Mouse (Mus musculus) myocyte (in vitro differentiated cells): ENCODE measurements at regions not wholly inside any gene's neighbourhood (a gene's known extent, or its start where the extent isn't known, plus 50 kb on each side); places are given as distances from the start of the nearest gene placed in this dataset.
"Not testable (repeated sequence)": the region's sequence is repeated elsewhere in the genome, so short reads cannot be mapped to it uniquely, and the experiment has no call there.

Experiments
- H3K27me3 ChIP-seq: one replicate; pipeline ENCODE4 v1.6.1; 2011; ENCODE audit not compliant: control insufficient read depth, insufficient read depth, insufficient read length
- H3K36me3 ChIP-seq: one replicate; pipeline ENCODE4 v1.6.1; 2011; ENCODE audit not compliant: control insufficient read depth, insufficient read depth
- H3K4me2 ChIP-seq: one replicate; pipeline ENCODE4 v1.6.1; 2011; ENCODE audit warnings: low read depth, control low read depth
- H3K4me3 ChIP-seq: one replicate; pipeline ENCODE4 v1.5.1; 2011; ENCODE audit warnings: mild to moderate bottlenecking, control low read depth, moderate library complexity
- H3K79me2 ChIP-seq: one replicate; pipeline ENCODE4 v1.6.1; 2011; ENCODE audit not compliant: control insufficient read depth, insufficient read depth
- H3ac ChIP-seq: one replicate; pipeline ENCODE4 v1.6.1; 2011; ENCODE audit not compliant: control insufficient read depth, insufficient read length
- CEBPB ChIP-seq: IDR thresholded peaks from 2 replicates; pipeline ENCODE4 v1.6.1; 2011; ENCODE audit warnings: mild to moderate bottlenecking, moderate library complexity; ENCODE audit not compliant: poor library complexity, insufficient read depth, severe bottlenecking
- E2F4 ChIP-seq: IDR thresholded peaks from one replicate; pipeline ENCODE4 v1.6.1; 2011; ENCODE audit warnings: mild to moderate bottlenecking, control low read depth, moderate library complexity; ENCODE audit not compliant: insufficient read depth
- MAX ChIP-seq: IDR thresholded peaks from one replicate; pipeline ENCODE4 v1.6.1; 2011; ENCODE audit warnings: low read depth, mild to moderate bottlenecking, control low read depth
- MYOD1 ChIP-seq, 3 experiments: IDR thresholded peaks; one replicate each; pipeline ENCODE4 v1.6.1; 2011; ENCODE audit warnings: control low read depth in 2 of 3, low read depth in 2 of 3, mild to moderate bottlenecking in 2 of 3, moderate library complexity in 1 of 3; ENCODE audit not compliant: insufficient read length in 2 of 3, control insufficient read depth in 1 of 3
- MYOG ChIP-seq, 3 experiments: IDR thresholded peaks; one replicate each; pipeline ENCODE4 v1.6.1; 2011; ENCODE audit warnings: control low read depth in 2 of 3, low read depth in 2 of 3, mild to moderate bottlenecking in 2 of 3; ENCODE audit not compliant: insufficient read length in 2 of 3, control insufficient read depth in 1 of 3, insufficient read depth in 1 of 3
- POLR2A ChIP-seq: IDR thresholded peaks from one replicate; pipeline ENCODE4 v1.6.1; 2011; ENCODE audit warnings: low read depth, mild to moderate bottlenecking, control low read depth, moderate library complexity; ENCODE audit not compliant: insufficient read length
- POLR2AphosphoS2 ChIP-seq: IDR thresholded peaks from one replicate; pipeline ENCODE4 v1.6.1; 2011; ENCODE audit warnings: low read depth, control low read depth; ENCODE audit not compliant: insufficient read length
- REST ChIP-seq: IDR thresholded peaks from one replicate; pipeline ENCODE4 v1.6.1; 2011; ENCODE audit warnings: mild to moderate bottlenecking, control low read depth, moderate library complexity; ENCODE audit not compliant: insufficient read depth, insufficient read length
- SRF ChIP-seq: IDR thresholded peaks from one replicate; pipeline ENCODE4 v1.6.1; 2011; ENCODE audit warnings: low read depth; ENCODE audit not compliant: control insufficient read depth, insufficient read length
- TCF12 ChIP-seq: IDR thresholded peaks from one replicate; pipeline ENCODE4 v1.6.1; 2011; ENCODE audit warnings: mild to moderate bottlenecking, control low read depth; ENCODE audit not compliant: poor library complexity, insufficient read depth, severe bottlenecking
- TCF3 ChIP-seq: IDR thresholded peaks from one replicate; pipeline ENCODE4 v1.6.1; 2011; ENCODE audit warnings: low read depth, control low read depth; ENCODE audit not compliant: insufficient read length
- USF1 ChIP-seq: IDR thresholded peaks from one replicate; pipeline ENCODE4 v1.6.1; 2011; ENCODE audit warnings: low read depth, mild to moderate bottlenecking, control low read depth, moderate library complexity

DNA sequence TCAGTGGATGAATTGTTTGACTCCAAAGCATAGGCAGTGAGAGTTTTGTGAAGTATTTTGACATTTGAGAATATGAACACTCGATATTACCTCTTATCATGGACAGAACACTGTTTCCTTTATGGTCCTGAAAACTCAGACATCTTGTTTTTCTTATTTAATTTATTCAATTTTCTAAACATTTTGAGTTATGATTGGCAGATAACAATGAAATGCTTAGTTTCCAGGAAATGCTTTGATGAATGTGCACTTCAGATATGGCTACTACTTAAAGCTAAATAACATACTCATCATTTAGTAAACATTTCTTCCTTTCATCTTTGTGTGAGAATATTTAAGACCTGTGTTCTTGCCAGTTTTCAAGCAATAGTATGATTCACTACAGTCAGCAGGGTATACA is 126.4 kb upstream of the 2210010C04Rik start:
- no peak overlapping the region for H3ac ChIP-seq
- H3K27me3 ChIP-seq = no peaks in the 10 kb centered on the region
- H3K4me2 ChIP-seq = no peak overlapping the region
- TF ChIP-seq CEBPB = no peak
- TF ChIP-seq MYOD1 (IDR thresholded peaks at IDR 0.05; ENCODE audit: control insufficient read depth in 1 of 3, insufficient read length in 2 of 3, low read depth in 2 of 3) = no peak
- no peak for TF ChIP-seq POLR2AphosphoS2
- no peak for TF ChIP-seq MAX
- TF ChIP-seq MYOG (IDR thresholded peaks at IDR 0.05; ENCODE audit: control insufficient read depth in 1 of 3, insufficient read depth in 1 of 3, insufficient read length in 2 of 3, low read depth in 2 of 3) = no peak
- TF ChIP-seq E2F4 = no peak
- TF ChIP-seq TCF3 = no peak
- TF ChIP-seq POLR2A = no peak
- TF ChIP-seq USF1 = no peak
- no peak for TF ChIP-seq SRF
- TF ChIP-seq REST = no peak
- no peak for TF ChIP-seq TCF12
- H3K36me3 ChIP-seq = no peaks in the 10 kb centered on the region
- H3K4me3 ChIP-seq = no peak overlapping the region
- no peaks in the 10 kb centered on the region for H3K79me2 ChIP-seq

DNA sequence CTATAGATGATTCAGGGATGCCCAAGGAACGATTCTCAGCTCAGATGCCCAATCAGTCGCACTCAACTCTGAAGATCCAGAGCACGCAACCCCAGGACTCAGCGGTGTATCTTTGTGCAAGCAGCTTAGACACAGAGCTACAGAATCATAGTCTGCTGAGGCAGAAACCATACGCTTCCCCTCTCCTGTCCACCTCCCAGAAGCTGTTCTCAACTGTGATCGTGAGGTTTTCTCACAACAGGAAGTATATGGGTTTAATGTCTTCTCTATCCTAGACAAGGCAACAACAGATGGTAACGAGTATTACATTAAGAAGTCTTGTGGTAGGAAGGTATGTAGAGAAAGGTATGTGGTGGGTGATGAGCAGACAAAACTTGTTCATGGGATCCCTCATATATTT is 116.8 kb upstream of the 2210010C04Rik start:
- TF ChIP-seq E2F4 (no peak), TCF12 (no peak), SRF (no peak), CEBPB (no peak), MAX (no peak), MYOD1 (IDR thresholded peaks at IDR 0.05; ENCODE audit: control insufficient read depth in 1 of 3, insufficient read length in 2 of 3, low read depth in 2 of 3) (no peak), POLR2AphosphoS2 (no peak), REST (no peak), MYOG (IDR thresholded peaks at IDR 0.05; ENCODE audit: control insufficient read depth in 1 of 3, insufficient read depth in 1 of 3, insufficient read length in 2 of 3, low read depth in 2 of 3) (no peak), TCF3 (no peak), USF1 (no peak), POLR2A (no peak)
- Histone ChIP-seq H3K27me3 (no peaks in the 10 kb centered on the region), H3K79me2 (no peaks in the 10 kb centered on the region), H3ac (no peak overlapping the region), H3K36me3 (no peaks in the 10 kb centered on the region), H3K4me3 (no peak overlapping the region), H3K4me2 (no peak overlapping the region)

DNA sequence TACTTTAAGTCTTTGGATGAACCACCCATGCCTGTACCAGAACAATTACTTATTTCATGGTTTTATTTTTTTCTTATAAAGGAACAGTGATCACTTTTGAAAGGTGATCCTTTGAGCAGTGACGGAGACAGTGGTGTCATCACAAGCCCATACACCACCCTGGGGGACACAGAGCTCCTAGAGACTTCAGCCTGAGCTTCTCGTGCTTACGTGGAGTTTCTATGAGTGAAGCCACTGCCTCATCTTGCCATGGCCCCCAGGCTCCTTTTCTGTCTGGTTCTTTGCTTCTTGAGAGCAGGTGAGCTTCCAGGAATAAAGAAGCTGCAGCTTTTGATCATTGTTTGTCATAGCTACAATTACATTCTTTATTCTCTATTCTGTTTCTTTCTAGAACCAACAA is 116.2 kb upstream of the 2210010C04Rik start:
- H3K79me2 ChIP-seq = no peaks in the 10 kb centered on the region
- H3K36me3 ChIP-seq = no peaks in the 10 kb centered on the region
- TF ChIP-seq TCF12 = no peak
- no peak for TF ChIP-seq USF1
- TF ChIP-seq POLR2A = no peak
- no peak for TF ChIP-seq MYOG (IDR thresholded peaks at IDR 0.05; ENCODE audit: control insufficient read depth in 1 of 3, insufficient read depth in 1 of 3, insufficient read length in 2 of 3, low read depth in 2 of 3)
- H3K4me2 ChIP-seq = no peak overlapping the region
- H3ac ChIP-seq = no peak overlapping the region
- H3K27me3 ChIP-seq = no peaks in the 10 kb centered on the region
- H3K4me3 ChIP-seq = no peak overlapping the region

DNA sequence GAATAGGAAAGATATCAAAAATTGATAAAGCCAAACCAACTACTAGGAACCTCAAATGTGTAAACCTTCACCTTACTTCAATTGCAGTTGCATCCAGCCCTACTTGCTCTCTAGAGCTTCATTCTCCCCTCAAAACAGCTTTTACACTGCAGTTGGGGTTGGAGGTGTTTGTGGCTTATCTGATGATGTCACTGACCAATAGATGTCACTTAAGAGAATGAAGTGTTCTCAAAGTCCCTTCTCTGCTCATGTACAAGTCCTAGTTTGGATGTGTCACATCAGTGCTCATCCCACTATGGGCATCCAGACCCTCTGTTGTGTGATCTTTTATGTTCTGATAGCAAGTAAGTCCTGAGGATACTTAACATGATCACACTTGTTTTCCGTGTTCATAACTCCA is 105.6 kb upstream of the 2210010C04Rik start:
- TF ChIP-seq POLR2A = no peak
- TF ChIP-seq TCF12 = no peak
- TF ChIP-seq E2F4 = no peak
- no peak for TF ChIP-seq MYOG (IDR thresholded peaks at IDR 0.05; ENCODE audit: control insufficient read depth in 1 of 3, insufficient read depth in 1 of 3, insufficient read length in 2 of 3, low read depth in 2 of 3)
- TF ChIP-seq REST = no peak
- TF ChIP-seq TCF3 = no peak
- TF ChIP-seq CEBPB = no peak
- TF ChIP-seq MAX = no peak
- TF ChIP-seq SRF = no peak
- no peak for TF ChIP-seq POLR2AphosphoS2
- no peak for TF ChIP-seq USF1
- no peak for TF ChIP-seq MYOD1 (IDR thresholded peaks at IDR 0.05; ENCODE audit: control insufficient read depth in 1 of 3, insufficient read length in 2 of 3, low read depth in 2 of 3)
- no peak overlapping the region for H3K4me2 ChIP-seq
- H3K27me3 ChIP-seq = no peaks in the 10 kb centered on the region
- H3K79me2 ChIP-seq = no peaks in the 10 kb centered on the region
- H3ac ChIP-seq = no peak overlapping the region
- no peaks in the 10 kb centered on the region for H3K36me3 ChIP-seq
- no peak overlapping the region for H3K4me3 ChIP-seq

DNA sequence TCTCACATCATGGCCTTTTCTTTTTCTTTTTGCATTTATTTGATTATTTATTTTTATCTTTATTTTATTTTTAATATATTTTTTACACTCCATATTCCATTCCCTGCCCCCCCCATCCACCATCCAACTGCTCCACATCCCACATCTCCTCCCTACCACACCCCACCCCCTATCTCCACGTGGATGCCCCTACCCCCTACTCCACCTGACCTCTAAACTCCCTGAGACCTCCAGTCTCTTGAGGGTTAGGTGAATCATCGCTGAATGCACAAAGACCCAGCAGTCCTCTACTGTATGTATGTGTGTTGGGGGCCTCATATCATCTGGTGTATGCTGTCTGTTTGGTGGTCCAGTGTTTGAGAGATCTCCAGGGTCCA is 102.1 kb upstream of the 2210010C04Rik start:
- H3K4me3 ChIP-seq, H3K4me2 ChIP-seq, H3K27me3 ChIP-seq, H3ac ChIP-seq, H3K79me2 ChIP-seq, H3K36me3 ChIP-seq: not testable (repeated sequence)
